Mouse (Mus musculus) hindbrain, embryonic 12.5 days (tissue): ENCODE measurements around the gene Dmrta2. TPM values are rescaled to one million over a fixed set of nuclear protein-coding genes. Genes with fewer than 3 reads are reported as not detected.

Experiments used
- ATAC-seq: fragments of 200-750 bp; cut with Nextera tagmentation; 2 replicates; pipeline ENCODE4 v1.8.0; 2017; ENCODE audit warnings: moderate TSS enrichment; ENCODE audit not compliant: low FRiP score
- H3K27ac ChIP-seq: fragments of 300-500 bp; sonication (generic); 2 replicates; pipeline ENCODE4 v1.5.1; 2016; ENCODE audit warnings: mild to moderate bottlenecking
- H3K27me3 ChIP-seq: fragments of 300-500 bp; sonication (generic); 2 replicates; pipeline ENCODE4 v1.6.1; 2016; ENCODE audit warnings: mild to moderate bottlenecking
- H3K36me3 ChIP-seq: fragments of 300-500 bp; sonication (generic); 2 replicates; pipeline ENCODE4 v1.6.1; 2016; ENCODE audit warnings: mild to moderate bottlenecking
- H3K4me1 ChIP-seq: fragments of 300-500 bp; sonication (generic); 2 replicates; pipeline ENCODE4 v1.6.1; 2016
- H3K4me2 ChIP-seq: fragments of 300-500 bp; sonication (generic); replicated peaks from 2 replicates; pipeline ENCODE4 v1.6.1; 2016; ENCODE audit warnings: mild to moderate bottlenecking
- H3K4me3 ChIP-seq: fragments of 300-500 bp; sonication (generic); 2 replicates; pipeline ENCODE4 v1.5.1; 2016; ENCODE audit warnings: mild to moderate bottlenecking
- H3K9ac ChIP-seq: fragments of 300-500 bp; sonication (generic); 2 replicates; pipeline ENCODE4 v1.6.1; 2016; ENCODE audit warnings: mild to moderate bottlenecking, moderate library complexity
- H3K9me3 ChIP-seq: fragments of 300-500 bp; sonication (generic); replicated peaks from 2 replicates; pipeline ENCODE4 v1.6.1; 2016; ENCODE audit warnings: mild to moderate bottlenecking
- WGBS: fragments of 180-500 bp; shearing (Covaris S2); methylation state at CpG from one replicate; pipeline ENCODE4 v1.1.7; 2016; 5-methylcytosine and 5-hydroxymethylcytosine counted together
- polyA plus RNA-seq: library from polyadenylated mRNA; unstranded; fragments of >200 nt; fragmentation: Nextera tagmentation; extraction: Ambion mirVana; gene quantifications from 2 replicates; pipeline ENCODE4 v1.2.1, GENCODE M21; 2016

The Dmrta2 gene
- polyA plus RNA-seq: 0.20 and 0.21 TPM in 2 replicates

GRCm38 (mm10) chr4:109977148-109978067 lies at the start of gene Dmrta2:
Gene Dmrta2, plus strand, starts transcription at chr4:109978053.
- peaks cover 98% of the 10 kb centered on the region for H3K27me3 ChIP-seq
- H3K9me3 ChIP-seq: no peaks in the 10 kb centered on the region
- H3K4me1 ChIP-seq: peaks cover 36% of the 10 kb centered on the region
- H3K36me3 ChIP-seq: no peaks in the 10 kb centered on the region
- H3K4me3 ChIP-seq: peak within 1 kb of the TSS; percentile 40
- H3K9ac ChIP-seq: peak within 1 kb of the TSS; percentile 50; the same call in 1 of the 2 replicates
- WGBS: under 1% methylated on average over 64 of the region's 64 CpGs
- peak within 1 kb of the TSS; percentile 63 for H3K4me2 ChIP-seq
- no peak within 1 kb of the TSS for H3K27ac ChIP-seq
- ATAC-seq: peak; percentile 93

- WGBS: 92% methylated on average over 1 of the region's 1 CpGs
- Histone ChIP-seq H3K4me1 (no peaks in the 10 kb centered on the region), H3K9ac (no peak overlapping the region), H3K4me3 (no peak overlapping the region), H3K4me2 (no peak overlapping the region), H3K9me3 (no peaks in the 10 kb centered on the region), H3K27ac (no peak overlapping the region), H3K36me3 (peaks cover 4% of the 10 kb centered on the region; the same call in 1 of the 2 replicates), H3K27me3 (no peaks in the 10 kb centered on the region)
- no peak for ATAC-seq
Observed at GRCm38 (mm10) chr4:109929058-109929457, 48.8 kb upstream of the Dmrta2 start.

- WGBS: 100% methylated on average over 1 of the region's 1 CpGs
- Histone ChIP-seq H3K9me3 (no peaks in the 10 kb centered on the region), H3K9ac (no peak overlapping the region), H3K27ac (no peak overlapping the region), H3K27me3 (no peaks in the 10 kb centered on the region), H3K36me3 (peaks cover 4% of the 10 kb centered on the region; the same call in 1 of the 2 replicates), H3K4me1 (no peaks in the 10 kb centered on the region), H3K4me3 (no peak overlapping the region), H3K4me2 (no peak overlapping the region)
- ATAC-seq: no peak
Observed at GRCm38 (mm10) chr4:109930445-109930844, 47.4 kb upstream of the Dmrta2 start.

- Histone ChIP-seq H3K4me2 (no peak overlapping the region), H3K9me3 (no peaks in the 10 kb centered on the region), H3K4me3 (no peak overlapping the region), H3K9ac (no peak overlapping the region), H3K27ac (no peak overlapping the region), H3K27me3 (no peaks in the 10 kb centered on the region), H3K4me1 (no peaks in the 10 kb centered on the region), H3K36me3 (peaks cover 4% of the 10 kb centered on the region; the same call in 1 of the 2 replicates)
- no peak for ATAC-seq
- WGBS: 83% methylated on average over 1 of the region's 1 CpGs
Observed at GRCm38 (mm10) chr4:109930935-109931334, 46.9 kb upstream of the Dmrta2 start.

GRCm38 (mm10) chr4:109936557-109936956 lies 41.3 kb upstream of the Dmrta2 start:
- Histone ChIP-seq H3K27ac (no peak overlapping the region), H3K27me3 (no peaks in the 10 kb centered on the region), H3K9ac (no peak overlapping the region), H3K4me1 (no peaks in the 10 kb centered on the region; the same call in 1 of the 2 replicates), H3K36me3 (no peaks in the 10 kb centered on the region), H3K9me3 (no peaks in the 10 kb centered on the region), H3K4me3 (no peak overlapping the region), H3K4me2 (no peak overlapping the region)
- over 99% methylated on average over 3 of the region's 3 CpGs for WGBS
- ATAC-seq: no peak

- no peak overlapping the region for H3K9ac ChIP-seq
- no peak overlapping the region for H3K27ac ChIP-seq
- H3K4me3 ChIP-seq: no peak overlapping the region
- no peak for ATAC-seq
- no peaks in the 10 kb centered on the region; the same call in 1 of the 2 replicates for H3K4me1 ChIP-seq
- H3K27me3 ChIP-seq: no peaks in the 10 kb centered on the region
- no peaks in the 10 kb centered on the region for H3K9me3 ChIP-seq
- H3K4me2 ChIP-seq: no peak overlapping the region
- H3K36me3 ChIP-seq: no peaks in the 10 kb centered on the region
Observed at GRCm38 (mm10) chr4:109939291-109939690, 38.6 kb upstream of the Dmrta2 start.

- Histone ChIP-seq H3K4me3 (no peak overlapping the region), H3K4me2 (no peak overlapping the region), H3K36me3 (no peaks in the 10 kb centered on the region), H3K9ac (no peak overlapping the region), H3K9me3 (no peaks in the 10 kb centered on the region), H3K27me3 (no peaks in the 10 kb centered on the region), H3K27ac (no peak overlapping the region), H3K4me1 (no peaks in the 10 kb centered on the region)
- 91% methylated on average over 1 of the region's 1 CpGs for WGBS
- ATAC-seq: no peak
Observed at GRCm38 (mm10) chr4:109945554-109945953, 32.3 kb upstream of the Dmrta2 start.

- H3K27ac ChIP-seq: no peak overlapping the region
- H3K27me3 ChIP-seq: no peaks in the 10 kb centered on the region
- no peak overlapping the region for H3K9ac ChIP-seq
- H3K9me3 ChIP-seq: no peaks in the 10 kb centered on the region
- H3K4me2 ChIP-seq: no peak overlapping the region
- ATAC-seq: no peak
- H3K36me3 ChIP-seq: no peaks in the 10 kb centered on the region
- H3K4me1 ChIP-seq: no peaks in the 10 kb centered on the region
- WGBS: 96% methylated on average over 3 of the region's 3 CpGs
- no peak overlapping the region for H3K4me3 ChIP-seq
Observed at GRCm38 (mm10) chr4:109949307-109949706, 28.5 kb upstream of the Dmrta2 start.

- WGBS: 92% methylated on average over 1 of the region's 1 CpGs
- no peaks in the 10 kb centered on the region for H3K9me3 ChIP-seq
- H3K27ac ChIP-seq: no peak overlapping the region
Observed at GRCm38 (mm10) chr4:109953509-109953908, 24.3 kb upstream of the Dmrta2 start.

GRCm38 (mm10) chr4:109960201-109960935 lies 17.5 kb upstream of the Dmrta2 start:
- 73% methylated on average over 5 of the region's 5 CpGs for WGBS
- no peaks in the 10 kb centered on the region for H3K4me1 ChIP-seq
- H3K4me2 ChIP-seq: no peak overlapping the region
- H3K9ac ChIP-seq: no peak overlapping the region
- no peaks in the 10 kb centered on the region for H3K36me3 ChIP-seq
- H3K27me3 ChIP-seq: no peaks in the 10 kb centered on the region
- no peak for ATAC-seq
- no peaks in the 10 kb centered on the region for H3K9me3 ChIP-seq
- H3K27ac ChIP-seq: no peak overlapping the region
- H3K4me3 ChIP-seq: no peak overlapping the region

More at GRCm38 (mm10) chr4:109953509-109953908, 24.3 kb upstream of the Dmrta2 start:
- Histone ChIP-seq H3K36me3 (no peaks in the 10 kb centered on the region), H3K27me3 (no peaks in the 10 kb centered on the region), H3K9ac (no peak overlapping the region), H3K4me3 (no peak overlapping the region), H3K4me1 (no peaks in the 10 kb centered on the region), H3K4me2 (no peak overlapping the region)
- no peak for ATAC-seq

GRCm38 (mm10) chr4:109963570-109964279 lies 14.1 kb upstream of the Dmrta2 start:
- H3K27ac ChIP-seq: no peak overlapping the region
- H3K9ac ChIP-seq: no peak overlapping the region
- H3K4me2 ChIP-seq: no peak overlapping the region
- H3K4me3 ChIP-seq: no peak overlapping the region
- H3K9me3 ChIP-seq: no peaks in the 10 kb centered on the region
- H3K36me3 ChIP-seq: no peaks in the 10 kb centered on the region
- 72% methylated on average over 5 of the region's 5 CpGs for WGBS
- no peak for ATAC-seq
- no peaks in the 10 kb centered on the region for H3K27me3 ChIP-seq
- no peaks in the 10 kb centered on the region for H3K4me1 ChIP-seq

GRCm38 (mm10) chr4:109969561-109969960 lies 8.3 kb upstream of the Dmrta2 start:
- Histone ChIP-seq H3K4me3 (no peak overlapping the region), H3K27ac (no peak overlapping the region), H3K9ac (no peak overlapping the region), H3K4me1 (peaks cover 3% of the 10 kb centered on the region; the same call in 1 of the 2 replicates), H3K27me3 (peaks cover 52% of the 10 kb centered on the region), H3K9me3 (no peaks in the 10 kb centered on the region), H3K4me2 (no peak overlapping the region), H3K36me3 (no peaks in the 10 kb centered on the region)
- 88% methylated on average over 5 of the region's 5 CpGs for WGBS
- no peak for ATAC-seq
